Mouse (Mus musculus) ES-Bruce4 (cell line): Measurements from ENCODE around the gene Sez6l. TPM values are rescaled to one million over a fixed set of nuclear protein-coding genes. Genes with fewer than 3 reads are reported as not detected.

Experiments
- H3K27ac ChIP-seq: 2 replicates; pipeline ENCODE4 v1.5.1; 2012; ENCODE audit warnings: low read length, inconsistent platforms; ENCODE audit not compliant: insufficient read depth
- H3K27me3 ChIP-seq: 2 replicates; pipeline ENCODE4 v1.6.1; 2012; ENCODE audit warnings: mild to moderate bottlenecking, low read length, inconsistent platforms; ENCODE audit not compliant: control insufficient read depth, poor library complexity, insufficient read depth, severe bottlenecking
- H3K36me3 ChIP-seq: 2 replicates; pipeline ENCODE4 v1.6.1; 2012; ENCODE audit warnings: inconsistent platforms, mild to moderate bottlenecking, low read length, moderate library complexity; ENCODE audit not compliant: control insufficient read depth, poor library complexity, insufficient read depth, severe bottlenecking
- H3K4me1 ChIP-seq: one replicate; pipeline ENCODE4 v1.8.1; 2011; ENCODE audit warnings: low read length; ENCODE audit not compliant: control insufficient read depth, insufficient read depth
- H3K4me3 ChIP-seq: 2 replicates; pipeline ENCODE4 v1.5.1; 2011; ENCODE audit warnings: low read depth, mild to moderate bottlenecking, low read length
- H3K9ac ChIP-seq: 2 replicates; pipeline ENCODE4 v1.6.1; 2012; ENCODE audit warnings: low read depth, mild to moderate bottlenecking, inconsistent platforms; ENCODE audit not compliant: poor library complexity, severe bottlenecking
- H3K9me3 ChIP-seq: replicated peaks from 2 replicates; pipeline ENCODE4 v1.6.1; 2012; ENCODE audit warnings: mild to moderate bottlenecking, low read length, inconsistent platforms; ENCODE audit not compliant: control insufficient read depth, poor library complexity, insufficient read depth, severe bottlenecking
- CTCF ChIP-seq: IDR thresholded peaks from one replicate; pipeline ENCODE4 v1.8.1; 2011; ENCODE audit warnings: low read depth, low read length
- EP300 ChIP-seq: IDR thresholded peaks from 2 replicates; pipeline ENCODE4 v1.6.1; 2011; ENCODE audit warnings: low read depth, low read length; ENCODE audit not compliant: insufficient read depth
- POLR2A ChIP-seq: IDR thresholded peaks from one replicate; pipeline ENCODE4 v1.8.1; 2011; ENCODE audit warnings: low read length; ENCODE audit not compliant: insufficient read depth
- polyA plus RNA-seq: library from polyadenylated mRNA; stranded (reverse); fragments of >200 nt; gene quantifications from 2 replicates; pipeline ENCODE4 v1.2.4, GENCODE M21; 2011; ENCODE audit warnings: low read depth; ENCODE audit not compliant: missing spikeins, insufficient read depth, insufficient read length

Gene Sez6l
- polyA plus RNA-seq, 1 experiment, result 0.16 TPM

- Histone ChIP-seq H3K9ac (no peak overlapping the region), H3K36me3 (no peaks in the 10 kb centered on the region), H3K27ac (no peak overlapping the region), H3K27me3 (no peaks in the 10 kb centered on the region), H3K4me3 (no peak overlapping the region), H3K4me1 (no peaks in the 10 kb centered on the region), H3K9me3 (no peaks in the 10 kb centered on the region)
- no peak for TF ChIP-seq CTCF
- TF ChIP-seq EP300, result no peak
- no peak for TF ChIP-seq POLR2A
These were observed 16.0 kb downstream of the Sez6l start for GRCm38 (mm10) chr5:112560869-112561499.

GRCm38 (mm10) chr5:112560139-112560538, 16.8 kb downstream of the Sez6l start:
- Histone ChIP-seq H3K27me3 (no peaks in the 10 kb centered on the region), H3K27ac (no peak overlapping the region), H3K9me3 (no peaks in the 10 kb centered on the region), H3K4me1 (no peaks in the 10 kb centered on the region), H3K4me3 (no peak overlapping the region), H3K36me3 (no peaks in the 10 kb centered on the region), H3K9ac (no peak overlapping the region)
- TF ChIP-seq EP300, result no peak
- no peak for TF ChIP-seq POLR2A
- TF ChIP-seq CTCF, result no peak

- peaks cover 2% of the 10 kb centered on the region for H3K4me1 ChIP-seq
- no peaks in the 10 kb centered on the region for H3K36me3 ChIP-seq
- no peak for TF ChIP-seq POLR2A
- TF ChIP-seq EP300, result no peak
- TF ChIP-seq CTCF, result no peak
- H3K27me3 ChIP-seq, result no peaks in the 10 kb centered on the region
- no peak overlapping the region for H3K9ac ChIP-seq
- H3K4me3 ChIP-seq, result no peak overlapping the region
- H3K9me3 ChIP-seq, result no peaks in the 10 kb centered on the region
- H3K27ac ChIP-seq, result no peak overlapping the region
These were observed 19.6 kb downstream of the Sez6l start for GRCm38 (mm10) chr5:112557396-112557795.

- no peak overlapping the region for H3K4me3 ChIP-seq
- H3K4me1 ChIP-seq, result peaks cover 2% of the 10 kb centered on the region
- TF ChIP-seq POLR2A (no peak), CTCF (no peak), EP300 (no peak)
- H3K27ac ChIP-seq, result no peak overlapping the region
- no peak overlapping the region for H3K9ac ChIP-seq
- no peaks in the 10 kb centered on the region for H3K27me3 ChIP-seq
- no peaks in the 10 kb centered on the region for H3K9me3 ChIP-seq
- H3K36me3 ChIP-seq, result no peaks in the 10 kb centered on the region
These were observed 20.3 kb downstream of the Sez6l start for GRCm38 (mm10) chr5:112556640-112557039.

- Histone ChIP-seq H3K27ac (no peak overlapping the region), H3K4me3 (no peak overlapping the region), H3K4me1 (peaks cover 2% of the 10 kb centered on the region), H3K27me3 (no peaks in the 10 kb centered on the region), H3K36me3 (no peaks in the 10 kb centered on the region), H3K9ac (no peak overlapping the region), H3K9me3 (no peaks in the 10 kb centered on the region)
- TF ChIP-seq EP300 (no peak), POLR2A (no peak), CTCF (no peak)
These were observed 22.5 kb downstream of the Sez6l start for GRCm38 (mm10) chr5:112554508-112554907.

- Histone ChIP-seq H3K27me3 (no peaks in the 10 kb centered on the region), H3K9ac (no peak overlapping the region), H3K4me3 (no peak overlapping the region), H3K4me1 (peaks cover 2% of the 10 kb centered on the region), H3K27ac (no peak overlapping the region), H3K9me3 (no peaks in the 10 kb centered on the region), H3K36me3 (no peaks in the 10 kb centered on the region)
- no peak for TF ChIP-seq EP300
- TF ChIP-seq CTCF, result no peak
- no peak for TF ChIP-seq POLR2A
These were observed 24.2 kb downstream of the Sez6l start for GRCm38 (mm10) chr5:112552786-112553185.
